Mouse (Mus musculus) midbrain, embryonic 10.5 days (tissue): ENCODE results near the gene Clcnkb. TPM values are rescaled to one million over a fixed set of nuclear protein-coding genes. Genes with fewer than 3 reads are reported as not detected.

Source experiments
- DNase-seq: peaks from one replicate; pipeline ENCODE4 v3.0.0-alpha.2; 2017; ENCODE audit warnings: low spot score
- H3K27ac ChIP-seq: fragments of 300-500 bp; sonication (generic); replicated peaks from 2 replicates; pipeline ENCODE4 v1.5.1; 2016; ENCODE audit warnings: mild to moderate bottlenecking
- H3K27me3 ChIP-seq: fragments of 300-500 bp; sonication (generic); 2 replicates; pipeline ENCODE4 v1.6.1; 2016; ENCODE audit warnings: low read depth, mild to moderate bottlenecking; ENCODE audit not compliant: poor library complexity, severe bottlenecking
- H3K36me3 ChIP-seq: fragments of 300-500 bp; sonication (generic); 2 replicates; pipeline ENCODE4 v1.6.1; 2016; ENCODE audit warnings: mild to moderate bottlenecking, moderate library complexity
- H3K4me1 ChIP-seq: fragments of 300-500 bp; sonication (generic); 2 replicates; pipeline ENCODE4 v1.6.1; 2016
- H3K4me3 ChIP-seq: fragments of 300-500 bp; sonication (generic); 2 replicates; pipeline ENCODE4 v1.5.1; 2016; ENCODE audit warnings: mild to moderate bottlenecking, moderate library complexity
- H3K9me3 ChIP-seq: fragments of 300-500 bp; sonication (generic); replicated peaks from 2 replicates; pipeline ENCODE4 v1.6.1; 2016; ENCODE audit warnings: mild to moderate bottlenecking
- WGBS: fragments of 180-500 bp; shearing (Covaris S2); methylation state at CpG from one replicate; pipeline ENCODE4 v1.1.7; 2016; 5-methylcytosine and 5-hydroxymethylcytosine counted together
- polyA plus RNA-seq: library from polyadenylated mRNA; unstranded; fragments of >200 nt; fragmentation: Nextera tagmentation; extraction: Ambion mirVana; gene quantifications from 2 replicates; pipeline ENCODE4 v1.2.1, GENCODE M21; 2016

Clcnkb gene
- polyA plus RNA-seq, 1 experiment from 2014 or later: not detected

DNA sequence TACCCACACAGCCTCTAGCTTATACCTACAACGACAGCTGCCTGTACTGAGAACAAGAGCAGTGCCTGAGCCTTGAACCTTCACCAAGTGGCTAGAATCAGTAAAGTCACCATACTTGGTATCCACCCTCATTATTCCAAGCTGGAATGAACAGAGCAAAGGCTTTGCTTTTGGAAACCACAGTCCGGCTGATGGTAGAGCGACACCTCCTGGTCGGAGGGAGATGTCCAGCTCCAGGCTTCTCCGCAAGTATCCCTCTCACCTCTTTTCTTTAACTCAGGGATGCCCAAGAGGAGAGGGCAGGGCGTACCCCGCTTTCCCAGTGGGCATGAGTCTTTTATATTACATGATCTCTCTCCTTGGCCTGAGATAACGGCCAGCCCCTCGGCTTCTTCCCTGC is 14.0 kb upstream of the Clcnkb start:
- Histone ChIP-seq H3K9me3 (no peaks in the 10 kb centered on the region), H3K27ac (no peak overlapping the region), H3K4me1 (peaks cover 18% of the 10 kb centered on the region), H3K36me3 (no peaks in the 10 kb centered on the region), H3K27me3 (peaks cover 36% of the 10 kb centered on the region), H3K4me3 (no peak overlapping the region)
- WGBS: 52% methylated on average over 9 of the region's 9 CpGs
- no peak for DNase-seq

DNA sequence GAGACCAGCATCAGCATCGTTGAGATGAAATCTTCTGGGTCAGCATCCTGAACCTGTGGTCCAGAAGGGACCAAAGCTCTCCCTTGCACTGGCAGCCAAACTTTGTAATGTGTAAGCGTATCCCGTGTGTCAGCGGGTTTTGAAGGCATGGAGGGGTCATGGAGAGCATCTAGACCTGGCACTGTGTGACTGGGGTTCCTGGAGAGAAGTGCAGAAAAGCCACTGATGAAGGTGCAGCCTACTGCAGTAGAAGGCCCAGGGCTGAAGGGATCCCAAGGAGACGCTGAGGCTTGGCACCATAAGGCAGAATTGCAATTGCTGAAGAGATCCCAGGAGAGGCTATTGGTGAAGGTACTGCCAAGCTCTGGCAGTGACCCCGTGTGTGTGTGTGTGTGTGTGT is 13.6 kb upstream of the Clcnkb start:
- Histone ChIP-seq H3K9me3 (no peaks in the 10 kb centered on the region), H3K27me3 (peaks cover 41% of the 10 kb centered on the region), H3K4me1 (peaks cover 18% of the 10 kb centered on the region), H3K27ac (no peak overlapping the region), H3K4me3 (no peak overlapping the region), H3K36me3 (no peaks in the 10 kb centered on the region)
- 82% methylated on average over 6 of the region's 6 CpGs for WGBS
- DNase-seq: no peak

DNA sequence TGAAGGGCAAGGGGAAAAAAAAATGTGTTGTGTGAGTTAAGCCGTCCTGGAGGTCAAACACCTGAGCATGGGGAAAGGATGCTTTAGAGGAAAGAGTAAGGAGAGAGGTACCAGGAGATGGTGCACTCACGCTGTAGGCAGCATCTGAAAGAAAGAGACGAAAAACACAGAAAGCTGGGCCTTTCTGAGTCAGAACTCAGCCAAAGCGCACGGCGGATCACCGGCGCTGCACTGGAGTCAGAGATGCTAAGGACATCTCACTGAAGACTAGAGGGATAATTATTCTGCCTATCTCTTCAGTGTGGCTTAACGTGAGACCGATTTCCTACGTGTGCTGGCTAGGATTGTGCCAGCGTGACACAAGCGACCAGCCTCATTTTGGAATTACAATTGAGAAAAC is 12.1 kb upstream of the Clcnkb start:
- H3K36me3 ChIP-seq: no peaks in the 10 kb centered on the region
- no peak for DNase-seq
- no peaks in the 10 kb centered on the region for H3K9me3 ChIP-seq
- peaks cover 18% of the 10 kb centered on the region for H3K4me1 ChIP-seq
- H3K27me3 ChIP-seq: peaks cover 54% of the 10 kb centered on the region
- H3K27ac ChIP-seq: no peak overlapping the region
- WGBS: 86% methylated on average over 13 of the region's 13 CpGs
- no peak overlapping the region for H3K4me3 ChIP-seq

DNA sequence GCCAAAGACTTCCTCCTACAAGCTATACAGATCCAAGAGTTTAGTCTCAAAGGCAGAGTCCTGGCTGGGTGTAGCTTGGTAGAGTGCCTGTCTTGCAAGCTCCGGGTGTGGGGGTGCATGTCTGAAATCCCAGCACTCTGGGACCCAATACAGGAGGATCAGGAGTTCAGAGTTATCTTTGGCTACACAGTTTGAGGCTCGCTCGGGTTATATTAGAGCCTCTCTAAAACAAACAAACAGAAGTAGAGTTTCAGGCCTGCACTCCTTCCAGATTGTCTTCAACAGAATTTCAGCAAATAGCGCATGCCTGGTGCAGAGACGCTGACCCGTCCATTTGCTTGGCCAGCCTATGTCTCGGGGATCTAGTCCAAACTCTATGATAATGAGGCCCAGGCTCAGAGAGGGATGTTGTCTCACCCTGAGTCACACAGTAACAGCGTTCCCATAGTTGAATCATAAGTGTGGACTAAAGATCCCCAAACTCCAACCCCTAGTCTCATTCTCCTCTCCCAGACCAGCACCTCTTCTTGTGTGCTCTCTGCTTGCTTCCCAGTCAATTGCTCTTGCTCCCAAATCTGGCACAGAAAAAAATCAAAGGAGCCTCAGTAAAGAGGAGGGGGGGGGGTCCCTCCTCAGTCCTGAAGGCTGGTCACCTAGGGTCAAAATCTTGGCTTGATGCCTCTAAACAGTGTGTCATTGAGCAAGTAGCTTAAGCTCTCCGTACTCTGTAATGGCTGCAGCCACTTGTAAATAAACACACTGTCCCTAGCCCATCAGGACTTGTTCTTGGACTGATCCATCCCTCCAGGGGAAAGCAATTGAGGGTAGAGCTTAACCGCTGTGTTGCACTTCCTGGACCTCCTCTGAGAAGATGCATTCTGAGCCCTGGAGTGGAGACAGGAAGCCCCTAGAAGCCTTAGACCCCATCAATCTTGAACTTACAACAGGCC is 11.3 kb upstream of the Clcnkb start:
- peaks cover 18% of the 10 kb centered on the region for H3K4me1 ChIP-seq
- 80% methylated on average over 10 of the region's 10 CpGs for WGBS
- no peaks in the 10 kb centered on the region for H3K9me3 ChIP-seq
- DNase-seq: no peak
- no peak overlapping the region for H3K4me3 ChIP-seq
- H3K27ac ChIP-seq: no peak overlapping the region
- H3K27me3 ChIP-seq: peaks cover 60% of the 10 kb centered on the region
- H3K36me3 ChIP-seq: no peaks in the 10 kb centered on the region

- Histone ChIP-seq H3K9me3 (no peaks in the 10 kb centered on the region), H3K4me3 (peak overlapping the region; percentile 55), H3K4me1 (peaks cover 18% of the 10 kb centered on the region), H3K27ac (peak overlapping the region; percentile 67), H3K27me3 (peaks cover 73% of the 10 kb centered on the region), H3K36me3 (no peaks in the 10 kb centered on the region)
- 5% methylated on average over 36 of the region's 36 CpGs for WGBS
- peak; percentile 30 for DNase-seq
Measured at GRCm38 (mm10) chr4:141425484-141426479, 10.0 kb upstream of the Clcnkb start.

DNA sequence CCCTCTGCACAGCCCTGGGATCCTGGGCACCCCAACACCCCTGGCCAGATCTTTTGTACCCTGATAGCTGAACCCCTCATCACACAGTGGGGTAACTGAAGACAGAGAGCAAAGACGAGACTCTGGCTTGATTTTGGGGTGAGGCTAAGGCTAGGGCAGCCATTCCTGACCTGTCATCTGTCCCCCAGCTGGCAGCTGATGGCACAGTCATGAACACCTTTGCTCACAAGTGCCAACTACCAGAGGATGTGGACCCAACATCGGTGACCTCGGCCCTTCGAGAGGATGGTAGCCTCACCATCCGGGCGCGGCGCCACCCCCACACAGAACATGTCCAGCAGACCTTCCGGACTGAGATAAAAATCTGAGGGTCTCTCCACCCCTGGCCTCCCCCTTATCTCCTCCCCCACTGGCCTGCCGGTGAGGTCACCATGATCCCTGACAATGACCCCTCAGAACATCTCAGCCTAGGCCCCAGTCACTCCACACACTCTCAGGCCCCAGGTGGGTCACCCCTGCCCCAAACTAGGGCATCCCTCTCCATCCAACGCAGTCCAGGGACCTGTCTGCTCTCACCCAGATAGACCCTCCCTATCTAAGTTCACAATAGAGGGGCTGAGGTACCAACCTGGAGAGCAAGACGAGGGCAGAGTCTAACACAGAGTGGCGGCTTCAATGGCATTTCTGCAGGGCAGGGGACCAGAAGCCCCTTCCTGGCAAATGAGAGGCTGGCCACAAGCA is 8.0 kb upstream of the Clcnkb start:
- WGBS: 91% methylated on average over 13 of the region's 13 CpGs
- peaks cover 73% of the 10 kb centered on the region for H3K27me3 ChIP-seq

DNA sequence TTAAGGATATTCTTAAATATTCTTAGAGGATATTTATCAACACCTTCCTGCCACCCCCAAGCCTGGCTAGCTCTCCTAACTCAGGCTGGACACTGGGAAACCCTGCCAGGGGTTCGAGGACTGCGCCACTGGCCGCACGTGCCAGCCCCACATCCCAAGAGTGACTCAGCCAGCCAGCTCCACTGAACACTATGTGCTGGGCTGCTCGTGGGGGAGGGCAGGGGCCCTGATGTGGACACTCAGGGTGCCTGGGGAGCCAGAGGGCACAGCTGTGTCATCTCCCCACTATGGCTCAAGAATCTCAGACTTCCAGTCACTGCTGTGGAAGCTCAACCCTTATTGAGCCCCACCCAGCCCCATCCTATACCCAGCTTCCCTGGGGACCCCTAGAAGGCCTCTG is 7.5 kb upstream of the Clcnkb start:
- Histone ChIP-seq H3K27ac (no peak overlapping the region), H3K9me3 (no peaks in the 10 kb centered on the region), H3K4me1 (peaks cover 25% of the 10 kb centered on the region), H3K36me3 (no peaks in the 10 kb centered on the region), H3K4me3 (no peak overlapping the region), H3K27me3 (peaks cover 72% of the 10 kb centered on the region)
- DNase-seq: no peak
- WGBS: 84% methylated on average over 5 of the region's 5 CpGs

More for the DNA sequence above, 8.0 kb upstream of the Clcnkb start:
- peaks cover 25% of the 10 kb centered on the region for H3K4me1 ChIP-seq
- H3K9me3 ChIP-seq: no peaks in the 10 kb centered on the region
- no peak overlapping the region for H3K4me3 ChIP-seq
- no peaks in the 10 kb centered on the region for H3K36me3 ChIP-seq
- DNase-seq: no peak
- no peak overlapping the region for H3K27ac ChIP-seq

DNA sequence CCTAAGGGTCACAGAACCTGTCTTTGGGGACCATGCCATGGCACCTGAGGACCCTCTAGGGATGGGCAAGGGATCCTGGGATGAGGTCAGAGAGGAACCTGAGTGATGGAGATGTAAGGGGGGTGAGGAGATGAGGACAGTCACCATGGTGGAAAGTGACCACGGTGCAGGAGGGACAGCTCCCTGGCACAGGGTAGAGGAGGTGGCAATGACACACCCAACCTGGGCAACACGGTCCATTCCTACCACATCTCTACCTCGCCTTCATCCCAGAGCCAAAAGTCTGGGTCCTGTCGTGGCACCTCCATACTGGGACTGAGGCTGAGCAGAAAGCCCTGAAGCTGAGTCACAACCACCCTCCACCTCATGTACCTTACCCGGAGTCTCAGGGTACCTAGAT is 7.0 kb upstream of the Clcnkb start:
- Histone ChIP-seq H3K4me3 (no peak overlapping the region), H3K36me3 (no peaks in the 10 kb centered on the region), H3K9me3 (no peaks in the 10 kb centered on the region), H3K27ac (no peak overlapping the region), H3K27me3 (peaks cover 67% of the 10 kb centered on the region), H3K4me1 (peaks cover 25% of the 10 kb centered on the region)
- DNase-seq: no peak
- 77% methylated on average over 5 of the region's 5 CpGs for WGBS

GRCm38 (mm10) chr4:141421423-141421822 is 5.6 kb upstream of the Clcnkb start:
- Histone ChIP-seq H3K9me3 (no peaks in the 10 kb centered on the region), H3K27ac (no peak overlapping the region), H3K27me3 (peaks cover 53% of the 10 kb centered on the region), H3K4me1 (peaks cover 24% of the 10 kb centered on the region), H3K4me3 (no peak overlapping the region), H3K36me3 (no peaks in the 10 kb centered on the region)
- DNase-seq: no peak
- 83% methylated on average over 14 of the region's 14 CpGs for WGBS

GRCm38 (mm10) chr4:141420886-141421285 is 5.1 kb upstream of the Clcnkb start:
- no peak for DNase-seq
- no peaks in the 10 kb centered on the region for H3K36me3 ChIP-seq
- H3K27ac ChIP-seq: no peak overlapping the region
- no peak overlapping the region for H3K4me3 ChIP-seq
- 59% methylated on average over 9 of the region's 9 CpGs for WGBS
- H3K4me1 ChIP-seq: peaks cover 18% of the 10 kb centered on the region
- H3K27me3 ChIP-seq: peaks cover 47% of the 10 kb centered on the region
- no peaks in the 10 kb centered on the region for H3K9me3 ChIP-seq

DNA sequence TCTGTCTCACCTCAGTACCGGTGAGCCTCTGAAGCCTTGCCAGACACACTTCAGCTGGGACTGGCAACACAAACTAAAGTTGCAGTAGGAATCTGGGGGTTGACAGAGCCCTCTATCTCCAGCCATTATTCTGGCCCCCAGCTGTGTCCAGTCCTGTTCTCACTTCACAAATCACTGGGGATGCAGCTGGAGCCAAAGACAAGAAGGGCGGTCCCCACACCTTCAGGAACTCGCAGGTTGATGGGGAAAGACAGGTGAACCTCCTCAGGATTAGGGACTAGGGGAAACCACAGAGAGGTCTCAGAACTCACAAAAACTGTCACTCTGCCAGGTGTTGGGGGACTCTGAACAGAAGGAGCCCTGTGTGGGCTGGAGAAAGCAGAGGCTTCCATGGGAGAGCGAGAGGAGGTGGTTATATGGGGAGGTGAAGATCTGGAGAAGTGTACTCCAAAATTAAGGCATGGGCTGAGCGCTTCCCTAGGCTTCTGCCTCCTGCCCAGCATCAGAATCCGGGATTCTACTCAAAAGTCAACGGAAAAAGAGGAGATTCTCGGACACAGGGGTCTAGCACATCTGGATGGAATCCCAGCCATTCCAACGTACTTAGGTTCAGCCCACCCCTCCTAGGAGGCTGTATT is 4.5 kb upstream of the Clcnkb start, which contains the start of gene Hspb7:
TSS of gene Hspb7 (plus strand) at position 588 of the 638 bp plus-strand sequence.
- DNase-seq: no peak
- peaks cover 12% of the 10 kb centered on the region for H3K4me1 ChIP-seq
- H3K36me3 ChIP-seq: no peaks in the 10 kb centered on the region
- 60% methylated on average over 9 of the region's 9 CpGs for WGBS
- peaks cover 42% of the 10 kb centered on the region for H3K27me3 ChIP-seq
- no peaks in the 10 kb centered on the region for H3K9me3 ChIP-seq
- H3K4me3 ChIP-seq: no peak within 1 kb of the TSS
- H3K27ac ChIP-seq: no peak within 1 kb of the TSS
